Mouse (Mus musculus) megakaryocyte-erythroid progenitor cell, adult 5-6 weeks (primary cell): ENCODE results near the gene Cd36. TPM values are rescaled to one million over a fixed set of nuclear protein-coding genes. Genes with fewer than 3 reads are reported as not detected.
A peak's percentile ranks its signal among the peaks of the same experiment; 100 is the strongest.
"Not testable (repeated sequence)": the region's sequence is repeated elsewhere in the genome, so short reads cannot be mapped to it uniquely, and the experiment has no call there.

Experiments used
- ATAC-seq: replicated peaks from 2 replicates; pipeline ENCODE4 v1.8.0; 2016; ENCODE audit warnings: mild to moderate bottlenecking, inconsistent platforms; ENCODE audit not compliant: severe bottlenecking, poor library complexity, low FRiP score, low TSS enrichment
- total RNA-seq, 2 experiments: library from RNA; stranded (forward) in 1 of 2; stranded (reverse) in 1 of 2; fragments of 200-1000, 215-1000 nt in 1 of 2; fragments of >200 nt in 1 of 2; fragmentation: Nextera tagmentation in 1 of 2; gene quantifications; 2 replicates each; pipeline ENCODE4 v1.2.3; 2014 to 2017

Cd36 gene
- total RNA-seq (2014; fragmentation: Nextera tagmentation): 2.8 and 4.1 TPM in 2 replicates
- total RNA-seq (2017): 8.0 and 8.9 TPM in 2 replicates

DNA sequence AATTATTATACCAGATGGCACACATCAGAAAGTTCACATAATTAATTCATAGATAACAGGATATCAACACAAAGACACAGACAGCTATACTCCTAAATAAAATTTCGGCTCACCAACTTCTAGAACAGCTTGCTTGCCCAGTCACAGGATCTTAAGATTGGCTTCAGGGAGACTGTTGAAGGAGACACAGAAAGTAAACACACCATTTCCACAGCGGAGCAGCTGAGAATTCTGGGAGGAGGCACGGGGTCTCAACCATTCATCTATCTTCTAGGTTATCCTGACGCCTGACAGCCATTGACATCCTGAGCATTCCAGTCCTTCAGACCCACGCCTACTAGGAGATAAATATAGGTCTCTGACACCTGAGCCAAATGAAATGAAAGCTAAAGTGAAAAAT, at the start of gene Cd36:
Gene Cd36, minus strand, starts transcription at position 204 of the 400 bp plus-strand sequence.
- ATAC-seq: 0 out of 2 replicates have a peak, but pooled peaks have one; percentile 37

- ATAC-seq: no peak
These were observed 45.9 kb upstream of the Cd36 start for GRCm38 (mm10) chr5:17934501-17934900.

DNA sequence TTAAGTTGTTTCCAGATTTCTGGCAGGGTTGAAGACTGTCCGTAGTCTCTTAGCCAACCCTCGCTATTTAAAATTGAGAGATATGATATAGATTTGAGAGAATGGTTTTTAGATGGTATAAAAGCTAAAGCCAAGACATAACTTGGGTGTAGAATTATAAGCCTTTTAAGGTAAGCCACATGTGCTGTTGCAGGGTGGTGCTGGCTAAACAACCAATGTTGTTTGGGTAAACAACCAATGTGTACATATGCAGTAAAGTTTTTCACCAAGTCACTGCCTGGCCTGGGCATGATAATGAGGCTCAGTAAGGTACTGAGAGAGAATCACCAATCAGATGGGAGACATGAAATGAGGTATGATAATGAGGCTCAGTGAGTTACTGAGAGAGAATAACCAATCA, 43.0 kb upstream of the Cd36 start:
- 0 out of 2 replicates have a peak, but pooled peaks have one; percentile 26 for ATAC-seq

DNA sequence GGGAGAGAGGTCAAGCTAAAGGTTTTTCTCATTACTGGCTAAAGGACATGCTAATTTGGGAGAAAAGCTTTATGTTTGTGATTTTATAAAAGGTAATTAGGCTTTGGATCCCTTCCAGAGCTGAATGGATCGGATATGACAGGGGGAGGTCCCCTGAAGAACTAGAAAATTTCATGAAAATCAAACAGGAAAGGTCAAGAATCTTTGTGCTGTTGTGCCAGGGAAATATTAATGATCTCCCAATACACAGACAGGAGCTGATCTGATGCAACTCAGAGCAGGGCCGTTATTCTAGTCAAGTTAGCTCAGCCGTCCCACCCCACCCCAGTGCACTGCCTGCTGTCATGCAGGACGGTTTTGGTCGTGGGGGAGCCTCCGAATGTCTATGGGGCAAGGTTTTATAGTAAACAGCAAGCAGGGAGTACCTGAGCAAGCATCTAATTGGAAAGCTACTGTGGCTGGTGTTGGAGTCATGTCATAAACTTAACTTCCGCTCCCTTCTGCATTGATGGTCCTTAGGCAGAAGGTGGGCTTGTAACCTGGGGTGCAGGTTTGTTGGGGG, 40.5 kb upstream of the Cd36 start:
- ATAC-seq: no peak

GRCm38 (mm10) chr5:17928471-17928870, 39.9 kb upstream of the Cd36 start:
- ATAC-seq: no peak

DNA sequence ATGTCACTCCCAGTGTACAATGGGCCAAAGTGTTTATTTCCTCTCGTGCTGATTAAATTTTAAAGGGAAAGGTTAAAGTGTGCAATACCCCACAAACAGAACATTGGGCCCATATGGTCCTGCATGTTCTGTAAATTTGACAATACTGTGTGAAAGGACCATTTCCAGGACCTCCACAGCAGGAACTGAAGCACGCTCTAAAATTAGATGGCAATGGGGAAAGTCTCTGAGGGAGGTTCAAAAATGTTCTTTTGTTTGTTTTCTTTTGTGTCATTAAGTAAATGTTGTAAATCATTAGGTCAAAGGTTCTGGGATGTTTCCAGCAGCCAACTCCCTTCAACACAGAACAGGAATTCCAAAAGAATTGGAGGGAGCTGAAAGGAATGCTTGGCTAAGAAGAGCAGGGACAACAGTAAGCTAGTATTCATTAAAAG, 35.5 kb upstream of the Cd36 start:
- no peak for ATAC-seq

DNA sequence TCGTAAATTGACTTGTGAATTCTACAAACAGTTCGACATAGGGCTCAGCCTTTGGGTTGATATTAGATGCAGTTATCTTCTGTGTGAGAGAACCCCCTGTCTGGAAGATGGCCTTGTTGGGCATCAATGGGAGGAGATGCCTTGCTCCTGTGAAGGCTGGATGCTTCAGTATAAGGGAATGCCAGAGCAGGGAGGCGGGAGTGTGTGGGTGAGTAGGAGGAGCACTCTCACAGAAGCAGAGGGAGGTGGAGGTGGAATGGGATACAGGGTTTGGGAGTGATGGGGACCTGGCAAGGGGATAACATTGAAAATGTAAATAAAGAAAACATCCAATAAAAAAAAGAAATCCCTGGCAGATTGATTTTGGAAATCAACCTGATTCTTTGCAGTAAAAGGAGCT, 35.0 kb upstream of the Cd36 start:
- no peak for ATAC-seq

DNA sequence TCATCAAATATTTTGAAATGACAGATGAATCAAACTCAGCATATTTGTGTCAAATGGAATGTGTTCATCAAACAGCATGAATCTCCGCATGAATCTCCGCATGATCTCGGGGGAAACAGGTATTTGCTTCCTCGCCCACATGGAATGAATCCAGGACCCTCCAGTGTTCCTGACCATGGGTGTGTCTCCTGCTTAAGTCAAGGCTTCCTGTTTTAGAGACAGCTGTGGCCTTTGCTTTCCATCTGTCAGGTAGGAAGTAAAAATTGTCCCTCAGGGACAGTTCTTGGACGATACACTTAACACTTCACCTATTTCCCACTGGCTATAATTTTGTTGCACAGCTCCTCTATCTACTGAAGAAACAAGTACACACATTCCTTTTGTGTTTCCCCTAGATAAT, 30.4 kb upstream of the Cd36 start:
- no peak for ATAC-seq

- no peak for ATAC-seq
These were observed 16.2 kb upstream of the Cd36 start for GRCm38 (mm10) chr5:17904766-17905165.

- ATAC-seq: 0 out of 2 replicates have a peak, but pooled peaks have one; percentile 12
These were observed 10.3 kb upstream of the Cd36 start for GRCm38 (mm10) chr5:17898948-17899347.

DNA sequence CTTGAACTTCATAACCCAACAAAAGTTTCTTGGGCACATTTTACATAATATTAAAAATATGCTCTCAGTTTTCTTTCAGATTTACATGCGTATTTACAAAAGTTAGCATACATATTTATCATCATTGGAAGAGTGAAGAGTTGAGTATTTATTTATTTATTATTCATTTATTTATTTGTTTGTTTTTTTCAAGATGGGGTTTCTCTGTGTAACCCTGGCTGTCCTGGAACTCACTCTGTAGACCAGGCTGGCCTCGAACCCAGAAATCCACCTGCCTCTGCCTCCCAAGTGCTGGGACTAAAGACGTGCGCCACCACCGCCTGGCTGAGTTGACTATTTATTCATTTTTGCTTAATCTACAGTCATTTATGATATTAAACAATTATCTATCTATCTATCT, 9.0 kb upstream of the Cd36 start:
- ATAC-seq: not testable (repeated sequence)

DNA sequence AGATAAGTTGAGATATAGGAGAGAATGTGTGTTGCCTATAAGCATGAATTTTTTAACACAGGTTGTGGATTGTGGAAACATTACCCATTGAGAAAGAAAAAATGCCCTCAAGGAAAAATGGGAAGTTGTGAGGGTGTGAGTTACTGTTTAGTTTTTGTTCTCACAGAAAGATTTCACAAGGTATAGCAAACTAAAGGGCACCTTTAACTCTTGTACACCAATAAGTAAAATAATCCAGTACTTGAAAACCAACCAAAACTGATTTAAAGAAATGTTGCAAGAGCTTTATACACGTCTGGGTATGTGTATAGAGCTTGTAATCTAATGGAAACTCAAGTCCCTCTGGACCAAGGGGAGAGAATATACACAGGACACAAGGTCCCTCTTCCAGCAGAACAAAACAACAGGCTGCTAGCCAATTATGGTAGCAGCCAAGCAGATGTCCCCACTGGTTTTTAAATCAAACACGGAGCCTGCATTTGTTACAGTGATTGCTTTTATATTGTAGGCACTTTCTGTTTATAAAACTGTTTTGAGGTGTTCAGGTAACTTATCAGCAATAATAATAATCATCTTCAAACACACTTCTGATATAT, 5.1 kb upstream of the Cd36 start:
- ATAC-seq: no peak

- no peak for ATAC-seq
These were observed 690 bp upstream of the Cd36 start for GRCm38 (mm10) chr5:17889291-17889690.

DNA sequence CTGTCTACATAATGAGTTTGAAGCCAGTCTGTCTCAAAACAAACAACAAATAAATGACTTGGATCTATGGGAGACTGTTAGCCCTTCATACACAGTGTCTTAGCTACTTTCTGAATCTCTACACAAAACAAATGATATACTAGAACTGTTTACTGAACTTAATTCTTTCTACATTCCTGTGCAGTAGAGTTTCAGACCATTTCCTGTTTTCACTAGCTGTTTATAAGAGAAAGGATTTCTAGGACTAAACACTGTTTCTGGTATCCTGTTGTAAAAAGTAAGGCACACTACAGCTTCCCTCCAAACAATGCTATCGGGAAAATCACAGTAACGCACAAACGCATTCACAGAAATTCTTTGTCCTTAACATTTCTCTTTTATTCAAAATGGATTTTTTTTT, 2.2 kb downstream of the Cd36 start:
- ATAC-seq: no peak

GRCm38 (mm10) chr5:17883357-17883875, 5.2 kb downstream of the Cd36 start:
- no peak for ATAC-seq

DNA sequence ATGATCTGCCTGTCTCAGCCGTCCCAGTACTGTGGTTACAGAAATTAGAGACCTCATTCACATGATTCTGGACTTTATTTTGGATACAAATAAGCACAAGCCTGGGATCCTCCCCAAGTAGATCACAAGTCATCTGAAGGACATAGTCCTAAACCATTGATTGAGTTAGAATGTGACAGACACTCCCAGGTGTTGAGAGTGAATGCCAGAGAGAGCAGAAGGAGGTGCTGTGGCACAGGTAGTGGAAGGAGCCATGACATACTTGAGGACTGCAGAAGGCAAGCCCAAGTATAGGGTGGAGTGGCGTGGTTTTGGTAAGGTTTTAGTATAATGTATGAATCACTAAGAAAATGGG, 7.1 kb downstream of the Cd36 start:
- no peak for ATAC-seq

DNA sequence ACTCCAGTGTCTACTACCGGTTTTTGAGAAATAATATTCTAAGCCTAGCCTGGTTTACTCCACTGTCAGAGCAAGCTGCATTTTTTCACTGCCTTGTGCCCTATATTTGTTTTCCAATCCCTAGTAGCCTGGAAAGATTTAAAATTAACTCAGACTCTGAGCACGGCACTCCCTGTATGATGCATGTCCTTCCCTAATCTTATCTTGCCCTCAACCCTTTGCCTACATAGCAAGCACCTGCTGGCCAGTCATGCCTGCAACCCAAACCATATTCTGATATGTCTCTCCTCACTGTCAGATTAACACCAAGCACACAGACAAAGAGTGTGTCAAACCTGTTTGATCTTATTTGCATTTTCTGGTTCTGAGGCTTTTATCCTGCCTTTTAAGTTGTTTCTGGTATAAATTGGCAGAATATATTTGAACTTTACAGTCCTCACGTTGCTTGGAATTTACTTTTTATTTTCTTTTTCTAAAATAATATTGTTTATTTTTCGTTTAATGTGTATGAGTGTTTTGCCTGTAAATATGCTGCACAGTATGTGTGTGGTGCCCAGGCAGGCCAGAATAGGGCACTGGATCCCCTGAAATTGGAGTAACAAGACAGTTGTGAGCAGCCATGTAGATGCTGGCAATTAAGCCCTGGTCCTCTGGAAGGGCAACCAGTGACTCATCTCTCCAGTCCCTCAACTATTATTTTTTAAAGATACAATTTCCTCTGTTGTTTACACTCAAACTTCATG, 7.6 kb downstream of the Cd36 start:
- ATAC-seq: peak; percentile 92

GRCm38 (mm10) chr5:17879924-17880323, 8.7 kb downstream of the Cd36 start:
- no peak for ATAC-seq

DNA sequence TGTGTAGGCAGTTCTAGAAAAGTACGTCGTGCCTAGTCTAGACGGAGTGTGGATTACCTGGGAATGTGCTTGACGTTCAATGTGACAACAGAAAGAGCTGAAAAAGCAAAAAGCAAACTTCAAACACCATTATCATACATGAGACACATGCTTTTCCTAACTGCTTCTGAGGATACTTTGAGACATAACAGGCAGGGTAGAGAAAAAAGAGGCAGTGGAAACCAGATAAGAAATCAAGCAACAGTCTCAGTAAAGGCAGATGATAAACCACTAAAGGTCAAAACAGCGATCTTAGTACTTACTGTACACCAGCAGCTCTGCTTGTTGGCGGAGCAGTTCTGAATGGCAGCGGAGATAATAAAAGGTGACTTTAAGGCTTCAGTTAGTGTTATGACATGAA, 11.6 kb downstream of the Cd36 start:
- peak; percentile 84 for ATAC-seq

GRCm38 (mm10) chr5:17876637-17877036, 12.0 kb downstream of the Cd36 start:
- ATAC-seq: no peak

GRCm38 (mm10) chr5:17874335-17874734, 14.3 kb downstream of the Cd36 start:
- no peak for ATAC-seq
